Mouse (Mus musculus): Measurements from ENCODE around the gene 4933425L06Rik. TPM values are rescaled to one million over a fixed set of nuclear protein-coding genes. Genes with fewer than 3 reads are reported as not detected.

The 4933425L06Rik gene
- polyA plus RNA-seq, 1 experiment from 2014 or later, result not detected

DNA sequence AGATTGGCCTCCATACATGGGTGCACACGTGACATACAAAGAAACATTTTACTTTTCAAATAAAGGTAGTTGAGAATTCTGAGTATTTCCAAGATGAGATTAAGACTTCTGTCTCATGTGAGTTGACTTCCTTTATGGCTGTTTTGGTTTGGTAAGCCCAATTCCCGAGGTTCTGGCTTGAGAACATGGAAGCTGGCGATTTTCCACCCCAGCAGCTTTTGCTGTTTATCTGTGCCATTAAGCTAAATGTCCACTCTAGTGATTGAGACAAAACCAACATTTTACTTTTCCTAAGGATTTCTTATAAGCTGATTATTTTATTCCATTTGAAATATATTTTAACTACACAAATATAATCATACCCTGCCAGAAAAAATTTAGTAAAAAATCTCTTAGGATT, 68.1 kb downstream of the 4933425L06Rik start:
- no peaks in the 10 kb centered on the region for H3K9me3 ChIP-seq (ENCODE audit: control insufficient read depth, low read length)
- H3K4me1 ChIP-seq (ENCODE audit: control insufficient read depth, insufficient read depth, low read length), result no peaks in the 10 kb centered on the region
- 85% methylated on average over 3 of the region's 3 CpGs for WGBS
- H3K9ac ChIP-seq (ENCODE audit: low read depth, low read length), result no peak overlapping the region
- no peak overlapping the region for H3K27ac ChIP-seq (ENCODE audit: low read depth, low read length)
- no peaks in the 10 kb centered on the region for H3K27me3 ChIP-seq (ENCODE audit: control insufficient read depth, insufficient read depth, low read length)
- no peak overlapping the region for H3K4me3 ChIP-seq (ENCODE audit: low read length)
- no peak for ATAC-seq (ENCODE audit: low FRiP score, low TSS enrichment)
- H3K36me3 ChIP-seq (ENCODE audit: control insufficient read depth, insufficient read depth, low read length), result no peaks in the 10 kb centered on the region
- no peak overlapping the region for H3K4me2 ChIP-seq (replicated peaks; ENCODE audit: low read depth, low read length)

DNA sequence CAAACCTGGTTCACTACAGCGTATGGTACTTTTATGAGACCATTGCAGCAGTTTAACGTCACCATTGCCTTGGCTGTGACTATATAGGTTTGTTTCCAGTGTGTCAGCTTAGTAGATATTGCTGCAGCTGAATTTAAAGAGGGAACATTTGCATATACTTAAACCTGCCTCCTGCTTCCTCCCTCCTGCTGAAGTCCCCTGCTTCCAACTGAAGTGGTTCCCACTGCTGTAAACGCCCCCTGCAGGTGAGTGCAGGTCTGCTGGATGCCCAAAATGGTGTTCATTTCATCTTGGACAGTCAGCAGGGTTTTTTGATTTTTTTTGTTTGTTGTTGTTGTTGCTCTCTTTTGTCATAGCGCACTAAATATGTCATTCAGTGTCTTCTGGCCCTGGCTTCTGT, 72.0 kb downstream of the 4933425L06Rik start:
- Histone ChIP-seq H3K4me3 (ENCODE audit: low read length) (no peak overlapping the region), H3K27me3 (ENCODE audit: control insufficient read depth, insufficient read depth, low read length) (no peaks in the 10 kb centered on the region), H3K27ac (ENCODE audit: low read depth, low read length) (no peak overlapping the region), H3K36me3 (ENCODE audit: control insufficient read depth, insufficient read depth, low read length) (no peaks in the 10 kb centered on the region), H3K4me2 (replicated peaks; ENCODE audit: low read depth, low read length) (no peak overlapping the region), H3K9me3 (ENCODE audit: control insufficient read depth, low read length) (no peaks in the 10 kb centered on the region), H3K4me1 (ENCODE audit: control insufficient read depth, insufficient read depth, low read length) (no peaks in the 10 kb centered on the region), H3K9ac (ENCODE audit: low read depth, low read length) (no peak overlapping the region)
- ATAC-seq (ENCODE audit: low FRiP score, low TSS enrichment), result no peak
- 63% methylated on average over 4 of the region's 4 CpGs for WGBS

DNA sequence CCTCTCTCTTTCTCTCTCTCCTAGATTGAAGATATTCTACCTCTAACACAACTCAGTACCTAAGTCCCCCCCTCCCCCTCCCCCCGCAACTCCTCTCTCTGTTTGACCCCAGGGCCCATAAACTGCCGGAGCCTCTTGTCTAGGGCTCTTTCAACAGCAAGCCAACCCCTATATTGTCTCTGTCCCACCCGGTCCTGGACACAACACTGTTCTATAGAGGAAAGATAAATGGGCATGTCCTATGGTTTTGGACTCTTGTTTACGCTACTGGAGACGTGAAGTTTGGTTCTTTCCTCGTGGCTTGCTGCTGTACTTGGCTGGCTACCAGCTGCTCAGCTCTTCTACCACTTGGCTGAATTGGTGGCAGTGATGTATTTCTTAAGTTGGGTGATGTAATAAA, 83.5 kb downstream of the 4933425L06Rik start:
- ATAC-seq (ENCODE audit: low FRiP score, low TSS enrichment), result no peak
- Histone ChIP-seq H3K27me3 (ENCODE audit: control insufficient read depth, insufficient read depth, low read length) (no peaks in the 10 kb centered on the region), H3K9ac (ENCODE audit: low read depth, low read length) (no peak overlapping the region), H3K9me3 (ENCODE audit: control insufficient read depth, low read length) (no peaks in the 10 kb centered on the region), H3K4me1 (ENCODE audit: control insufficient read depth, insufficient read depth, low read length) (no peaks in the 10 kb centered on the region), H3K27ac (ENCODE audit: low read depth, low read length) (no peak overlapping the region), H3K36me3 (ENCODE audit: control insufficient read depth, insufficient read depth, low read length) (no peaks in the 10 kb centered on the region), H3K4me2 (replicated peaks; ENCODE audit: low read depth, low read length) (no peak overlapping the region), H3K4me3 (ENCODE audit: low read length) (no peak overlapping the region)
- WGBS, result 68% methylated on average over 6 of the region's 6 CpGs

Other genes with a start within 250 kb of the 4933425L06Rik start
- gene Shisal2b, start 218.2 kb upstream of the 4933425L06Rik start, polyA plus RNA-seq (2014; fragmentation: Nextera tagmentation; extraction: Ambion mirVana), result 0.87 and 2.4 TPM in 2 replicates
- gene Rgs7bp, start 27.2 kb upstream of the 4933425L06Rik start, polyA plus RNA-seq (2014; fragmentation: Nextera tagmentation; extraction: Ambion mirVana), result 1.8 and 1.9 TPM in 2 replicates
- 6.3 and 12.0 TPM in 2 replicates for gene Rnf180, start 212.7 kb downstream of the 4933425L06Rik start, polyA plus RNA-seq (2014; fragmentation: Nextera tagmentation; extraction: Ambion mirVana)

Data from kidney, embryonic 14.5 days (tissue).